Comparison of ENCODE assay signal across 20 mouse cellular contexts in genomic region chr5:146856106-146856505, GRCm38 (mm10). TPM values are rescaled to one million over a fixed set of nuclear protein-coding genes. Genes with fewer than 3 reads are reported as not detected.
DNase-seq lines count a peak whose midpoint lies in the region; TF ChIP-seq lines count a peak whose summit lies in the region.
"Had no signal": no experiment of that assay in that cellular context is flagged by ENCODE, and none has a peak within 500 bp of the region (broad histone marks: within the 10 kb centered on the region; RNA-seq: fewer than 3 reads in every experiment).

No protein-coding gene starts in this region.

- peak; percentile 20 for TF ChIP-seq CTCF in left cerebral cortex, adult 2 months (IDR thresholded peaks at IDR 0.05)
- peak; percentile 23; the same call in 1 of the 2 replicates for TF ChIP-seq CTCF in brain, embryonic 14.5 days (IDR thresholded peaks at IDR 0.05; ENCODE audit: borderline replicate concordance, extremely low read depth, insufficient read depth, insufficient read length)

- H3K4me3 ChIP-seq in left cerebral cortex, adult 2 months: no peak overlapping the region
- H3K4me3 ChIP-seq: forebrain, embryonic 12.5 days; heart, embryonic 13.5 days; limb, embryonic 12.5 days; liver, embryonic 15.5 days; neural tube, embryonic 12.5 days had no signal

- no peak overlapping the region for H3K27ac ChIP-seq in left cerebral cortex, adult 2 months
- H3K27ac ChIP-seq: forebrain, embryonic 12.5 days; heart, embryonic 13.5 days; limb, embryonic 12.5 days; liver, embryonic 15.5 days; neural tube, embryonic 12.5 days had no signal

- DNase-seq in left cerebral cortex, adult 2 months (ENCODE audit: extremely low spot score in 1 of 2, low spot score in 2 of 2): no peak
- no peak for DNase-seq in left cerebral cortex, postnatal 14 days (ENCODE audit: low spot score in 2 of 2)
- DNase-seq in thymus, postnatal 4 days: peak; percentile 18
- DNase-seq in thymus, adult 18-20 months: no peak
- no peak for DNase-seq in brain, embryonic 14.5 days (ENCODE audit: low read depth)
- DNase-seq in spleen, adult 18-20 months: no peak
- DNase-seq in ovary, postnatal 14 days (ENCODE audit: low spot score): no peak
- DNase-seq: adrenal gland, postnatal 36 days; cerebellum, adult 9-10 months; gastrocnemius, postnatal 10 days; heart, adult 11 months; heart, postnatal 36 days; kidney, adult 2 months; kidney, postnatal 25 days; layer of hippocampus, adult 9-11 months had no signal

- intact Hi-C loops in left cerebral cortex, adult 2 months (cut with DNase I): no loop called here
- intact Hi-C loops in left cerebral cortex, postnatal 14 days (cut with DNase I): no loop called here

- no peak for TF ChIP-seq POLR2A in brain, embryonic 14.5 days (IDR thresholded peaks at IDR 0.05; ENCODE audit: borderline replicate concordance, extremely low read depth, insufficient read depth, insufficient read length, poor library complexity, severe bottlenecking)

RNA-seq across cellular contexts. Expression of gene Rasl11a, which starts 11.2 kb away (rescaled TPM):
- total RNA-seq in left cerebral cortex, adult 2 months (2021): 10 to 100 TPM in 1 of 2 experiments, 1 to 10 TPM in 1; 9.2 to 17.1 TPM
- 10 to 100 TPM in 1 of 2 experiments, 1 to 10 TPM in 1; 7.6 to 16.9 TPM for total RNA-seq in left cerebral cortex, postnatal 14 days (2021)
- polyA plus RNA-seq in brain, embryonic 14.5 days (2012; rRNA removed): 5.5 and 6.5 TPM in 2 replicates

RNA-seq across cellular contexts. Expression of gene Rpl21, which starts 23.4 kb away (rescaled TPM):
- 100 to 1,000 TPM; 165 to 172 TPM for total RNA-seq in left cerebral cortex, adult 2 months (2021)
- 100 to 1,000 TPM; 149 to 157 TPM for total RNA-seq in left cerebral cortex, postnatal 14 days (2021)
- polyA plus RNA-seq in brain, embryonic 14.5 days (2012; rRNA removed): 222 and 324 TPM in 2 replicates
